Comparison of ENCODE assay signal across 9 mouse cellular contexts in genomic region chr4:59756332-59757082, GRCm38 (mm10). TPM values are rescaled to one million over a fixed set of nuclear protein-coding genes. Genes with fewer than 3 reads are reported as not detected.
A peak's percentile ranks its signal among the peaks of the same experiment; 100 is the strongest.
DNase-seq lines count a peak whose midpoint lies in the region; ATAC-seq and TF ChIP-seq lines count a peak whose summit lies in the region.
"Had no signal": no experiment of that assay in that cellular context is flagged by ENCODE, and none has a peak within 500 bp of the region (broad histone marks: within the 10 kb centered on the region; RNA-seq: fewer than 3 reads in every experiment).

No protein-coding gene starts in this region.

- peaks cover 44% of the 10 kb centered on the region for H3K4me1 ChIP-seq in G1E (ENCODE audit: insufficient read depth, low read depth, low read length)
- peaks cover 27% of the 10 kb centered on the region for H3K4me1 ChIP-seq in embryonic facial prominence, embryonic 15.5 days
- no peaks in the 10 kb centered on the region for H3K4me1 ChIP-seq in intestine, postnatal 0 days (replicated peaks; ENCODE audit: control insufficient read depth, insufficient read depth, low read length)
- H3K4me1 ChIP-seq: liver, embryonic 13.5 days had no signal

- peak; percentile 92 for ATAC-seq in G1E (ENCODE audit: extremely low read depth, insufficient number of reproducible peaks, low FRiP score, poor library complexity, severe bottlenecking)
- ATAC-seq in embryonic facial prominence, embryonic 15.5 days (ENCODE audit: insufficient number of reproducible peaks, low FRiP score, low TSS enrichment, low read depth) = no peak
- ATAC-seq in intestine, postnatal 0 days = no peak

- peaks cover 34% of the 10 kb centered on the region for H3K36me3 ChIP-seq in G1E (replicated peaks)
- H3K36me3 ChIP-seq in embryonic facial prominence, embryonic 15.5 days = 0 out of 2 replicates have a peak, but pooled peaks cover 7% of the 10 kb centered on the region
- H3K36me3 ChIP-seq in intestine, postnatal 0 days (ENCODE audit: control insufficient read depth, insufficient read depth) = peaks cover 5% of the 10 kb centered on the region; the same call in 1 of the 2 replicates

- H3K4me2 ChIP-seq in embryonic facial prominence, embryonic 15.5 days (replicated peaks) = no peak overlapping the region
- H3K4me2 ChIP-seq in intestine, postnatal 0 days (replicated peaks; ENCODE audit: low read depth) = no peak overlapping the region
- H3K4me2 ChIP-seq: liver, embryonic 13.5 days; stomach, embryonic 15.5 days had no signal

- intact Hi-C loops in heart, postnatal 14 days (cut with DNase I) = no loop called here
- intact Hi-C loops in left cerebral cortex, adult 2 months (cut with DNase I) = loop anchor here (5.0 kb wide), 1 partner anchor 129 kb away; the partner anchor contains the start of gene E130308A19Rik

- peak; percentile 21 for DNase-seq in G1E (ENCODE audit: low spot score)
- DNase-seq in NIH3T3 (ENCODE audit: low read depth) = peak; percentile 99
- DNase-seq in heart, postnatal 14 days = peak; percentile 52 to 79
- DNase-seq in left cerebral cortex, adult 2 months (ENCODE audit: extremely low spot score in 1 of 2, low spot score in 2 of 2) = peak; percentile 67 to 69
- peak; percentile 61 for DNase-seq in right cerebral cortex, postnatal 25 days
- DNase-seq: liver, embryonic 13.5 days had no signal

- 61% methylated on average over 9 of the region's 9 CpGs for WGBS in embryonic facial prominence, embryonic 15.5 days
- 85% methylated on average over 9 of the region's 9 CpGs for WGBS in intestine, postnatal 0 days

- TF ChIP-seq CTCF in G1E (IDR thresholded peaks at IDR 0.05; ENCODE audit: low read depth, low read length) = no peak
- no peak for TF ChIP-seq CTCF in left cerebral cortex, adult 2 months (IDR thresholded peaks at IDR 0.05)
- no peak for TF ChIP-seq CTCF in intestine, postnatal 0 days (IDR thresholded peaks at IDR 0.05; ENCODE audit: low read depth)

- no peak overlapping the region for H3K9ac ChIP-seq in embryonic facial prominence, embryonic 15.5 days
- no peak overlapping the region for H3K9ac ChIP-seq in intestine, postnatal 0 days (ENCODE audit: low read depth, low read length)
- H3K9ac ChIP-seq: liver, embryonic 13.5 days; stomach, embryonic 15.5 days had no signal

- no peaks in the 10 kb centered on the region for H3K27me3 ChIP-seq in G1E (ENCODE audit: insufficient read depth, low read length)
- H3K27me3 ChIP-seq in embryonic facial prominence, embryonic 15.5 days = no peaks in the 10 kb centered on the region
- H3K27me3 ChIP-seq in intestine, postnatal 0 days (replicated peaks; ENCODE audit: control insufficient read depth, insufficient read depth, low read length) = no peaks in the 10 kb centered on the region
- H3K27me3 ChIP-seq: liver, embryonic 13.5 days; stomach, embryonic 15.5 days had no signal

- H3K4me3 ChIP-seq in G1E (ENCODE audit: low read depth, low read length) = peak overlapping the region; percentile 38; the same call in 1 of the 2 replicates
- no peak overlapping the region for H3K4me3 ChIP-seq in embryonic facial prominence, embryonic 15.5 days (replicated peaks)
- no peak overlapping the region for H3K4me3 ChIP-seq in left cerebral cortex, adult 2 months
- no peak overlapping the region for H3K4me3 ChIP-seq in intestine, postnatal 0 days (ENCODE audit: low read depth, low read length)
- H3K4me3 ChIP-seq: liver, embryonic 13.5 days; stomach, embryonic 15.5 days had no signal

- 0 out of 2 replicates have a peak overlapping the region, but pooled peaks have one; percentile 2 for H3K27ac ChIP-seq in embryonic facial prominence, embryonic 15.5 days (replicated peaks)
- H3K27ac ChIP-seq in left cerebral cortex, adult 2 months = no peak overlapping the region
- H3K27ac ChIP-seq in intestine, postnatal 0 days (ENCODE audit: low read depth, low read length) = no peak overlapping the region
- H3K27ac ChIP-seq: liver, embryonic 13.5 days; stomach, embryonic 15.5 days had no signal

- no peaks in the 10 kb centered on the region for H3K9me3 ChIP-seq in G1E (replicated peaks)
- H3K9me3 ChIP-seq in embryonic facial prominence, embryonic 15.5 days (replicated peaks) = no peaks in the 10 kb centered on the region
- no peaks in the 10 kb centered on the region for H3K9me3 ChIP-seq in intestine, postnatal 0 days (ENCODE audit: control insufficient read depth)
- H3K9me3 ChIP-seq: liver, embryonic 13.5 days; stomach, embryonic 15.5 days had no signal

RNA-seq across cellular contexts. Expression of gene Inip, which starts 44.9 kb away (rescaled TPM):
- total RNA-seq in G1E (2014; fragmentation: Nextera tagmentation) = 67.9 and 84.5 TPM in 2 replicates
- total RNA-seq in G1E (2017) = 92.4 and 95.8 TPM in 2 replicates
- 28.7 and 41.7 TPM in 2 replicates for polyA plus RNA-seq in G1E (2012)
- polyA plus RNA-seq in embryonic facial prominence, embryonic 15.5 days (2015; fragmentation: Nextera tagmentation; extraction: Ambion mirVana) = 43.8 and 45.8 TPM in 2 replicates
- total RNA-seq in heart, postnatal 14 days (2021) = 10 to 100 TPM; 10.3 to 12.3 TPM
- total RNA-seq in left cerebral cortex, adult 2 months (2021) = 10 to 100 TPM; 22.3 to 23.1 TPM
- polyA plus RNA-seq in intestine, postnatal 0 days (2015; fragmentation: Nextera tagmentation; extraction: Ambion mirVana) = 16.7 and 17.0 TPM in 2 replicates

RNA-seq across cellular contexts. Expression of gene Snx30, which starts 49.1 kb away (rescaled TPM):
- total RNA-seq in G1E (2014; fragmentation: Nextera tagmentation) = 8.2 and 9.8 TPM in 2 replicates
- 33.2 and 36.4 TPM in 2 replicates for total RNA-seq in G1E (2017)
- polyA plus RNA-seq in G1E (2012) = 4.7 and 5.4 TPM in 2 replicates
- 10.3 and 11.1 TPM in 2 replicates for polyA plus RNA-seq in embryonic facial prominence, embryonic 15.5 days (2015; fragmentation: Nextera tagmentation; extraction: Ambion mirVana)
- 1 to 10 TPM; 5.0 to 8.2 TPM for total RNA-seq in heart, postnatal 14 days (2021)
- total RNA-seq in left cerebral cortex, adult 2 months (2021) = 10 to 100 TPM; 33.4 to 37.2 TPM
- 5.1 and 5.7 TPM in 2 replicates for polyA plus RNA-seq in intestine, postnatal 0 days (2015; fragmentation: Nextera tagmentation; extraction: Ambion mirVana)

Comparison
In these comparisons a context has a peak if more than half of its experiments do, and no peak if none do; other contexts are left out.
1. DNase-seq: peak in every context shown above with its lines; median percentile 99 in NIH3T3; 68 in left cerebral cortex, adult 2 months; 66 in heart, postnatal 14 days; 61 in right cerebral cortex, postnatal 25 days; 21 in G1E.